Mouse (Mus musculus) embryo, embryonic 10 days (tissue): Measurements from ENCODE around the gene Il20rb.

Experiments used
- DNase-seq: peaks from one replicate; pipeline ENCODE4 v3.0.0-alpha.2; 2015; ENCODE audit warnings: low spot score

Il20rb gene

DNA sequence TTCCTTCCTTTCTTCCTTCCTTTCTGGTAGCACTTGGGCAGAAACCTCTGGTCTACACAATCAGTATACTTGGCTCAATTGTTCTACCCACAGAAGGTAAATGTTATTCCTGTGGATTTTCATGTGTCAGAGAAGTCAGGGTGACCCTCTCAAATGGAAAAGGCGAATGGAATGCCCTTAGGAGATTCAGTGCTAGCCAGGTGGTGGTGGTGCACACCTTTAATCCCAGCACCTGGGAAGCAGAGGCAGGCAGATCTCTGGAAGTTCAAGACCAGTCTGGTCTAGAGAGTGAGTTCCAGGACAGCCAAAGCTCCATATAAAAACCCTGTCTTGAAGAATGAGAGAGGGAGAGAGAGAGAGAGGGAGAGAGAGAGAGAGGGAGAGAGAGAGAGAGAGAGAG is 16.4 kb downstream of the Il20rb start:
- no peak for DNase-seq

DNA sequence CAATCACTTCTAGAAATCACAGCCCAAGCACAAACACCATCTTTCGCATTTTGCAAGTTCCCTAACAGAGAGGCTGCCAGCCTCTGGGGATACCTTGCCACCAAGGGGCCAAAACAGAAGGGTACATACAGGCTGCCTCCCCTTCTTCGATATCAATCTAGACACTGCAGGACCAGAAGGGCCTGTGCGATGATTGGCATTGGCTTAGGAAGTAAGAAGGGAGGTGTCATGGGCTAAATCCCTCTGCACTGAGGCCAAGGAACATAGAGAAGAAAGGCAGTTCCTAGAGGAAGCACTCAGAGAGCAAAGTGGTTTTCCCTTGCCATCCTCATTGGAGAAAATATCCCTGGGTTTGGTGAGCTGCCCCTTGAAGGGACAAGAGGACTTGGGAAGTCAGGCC is 16.9 kb downstream of the Il20rb start:
- DNase-seq: no peak

DNA sequence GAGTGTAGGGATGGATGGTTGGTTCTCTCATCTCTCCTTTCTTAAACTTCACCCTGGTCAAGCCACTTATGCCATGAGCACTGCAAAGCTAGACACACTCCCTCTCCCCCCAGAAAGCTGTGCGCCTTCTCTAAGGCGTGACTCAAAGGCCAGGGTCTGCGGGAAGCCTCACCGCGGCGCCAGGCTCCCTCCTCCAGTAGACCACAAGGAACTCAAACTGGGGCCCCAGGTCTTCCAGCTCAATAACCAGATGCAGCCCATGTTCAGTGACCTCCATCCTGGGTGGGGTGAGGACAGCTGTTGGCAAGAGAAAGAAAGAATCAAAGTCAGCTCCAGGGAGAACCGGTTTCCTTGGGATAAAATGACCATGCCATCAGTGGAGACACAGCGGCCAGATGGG is 18.4 kb downstream of the Il20rb start:
- DNase-seq: no peak

DNA sequence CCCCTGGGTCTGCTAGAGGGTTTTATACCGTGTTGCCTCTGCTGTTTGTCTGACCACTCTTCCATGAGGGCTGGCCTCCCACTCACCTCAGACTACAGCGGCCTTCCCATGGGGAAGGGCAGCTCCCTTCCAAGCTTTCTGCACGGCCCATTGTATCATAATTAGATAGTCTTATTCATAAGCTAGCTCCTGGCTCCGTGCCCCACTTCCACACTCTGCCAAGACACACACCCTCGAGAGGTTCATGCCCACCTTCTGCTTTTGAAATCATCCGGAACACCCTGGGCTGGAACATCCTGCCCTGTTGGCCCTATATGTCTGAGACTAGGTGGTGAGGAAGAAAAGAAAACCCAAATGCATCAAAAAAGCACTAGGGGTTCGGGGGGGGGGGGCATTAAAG is 18.9 kb downstream of the Il20rb start:
- DNase-seq: no peak

DNA sequence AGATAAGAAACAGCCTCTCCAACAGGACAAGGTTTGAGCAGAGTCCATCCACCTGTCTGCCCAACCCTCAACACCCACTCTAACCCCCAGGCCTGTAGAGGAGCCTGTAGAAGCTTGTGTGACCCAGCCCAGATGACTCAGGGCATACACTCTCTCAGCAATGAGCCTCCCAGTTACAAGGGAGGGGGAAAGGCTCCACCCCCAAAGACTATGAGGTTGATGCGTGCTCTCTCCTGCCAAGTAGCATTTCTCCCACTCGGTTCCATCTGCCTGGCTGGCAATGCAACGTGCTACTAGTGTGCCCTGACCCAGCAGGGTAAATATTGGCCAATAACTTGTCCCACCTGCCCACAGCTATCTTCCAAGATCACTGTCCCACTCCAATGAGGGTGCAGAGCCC is 19.8 kb downstream of the Il20rb start:
- no peak for DNase-seq

DNA sequence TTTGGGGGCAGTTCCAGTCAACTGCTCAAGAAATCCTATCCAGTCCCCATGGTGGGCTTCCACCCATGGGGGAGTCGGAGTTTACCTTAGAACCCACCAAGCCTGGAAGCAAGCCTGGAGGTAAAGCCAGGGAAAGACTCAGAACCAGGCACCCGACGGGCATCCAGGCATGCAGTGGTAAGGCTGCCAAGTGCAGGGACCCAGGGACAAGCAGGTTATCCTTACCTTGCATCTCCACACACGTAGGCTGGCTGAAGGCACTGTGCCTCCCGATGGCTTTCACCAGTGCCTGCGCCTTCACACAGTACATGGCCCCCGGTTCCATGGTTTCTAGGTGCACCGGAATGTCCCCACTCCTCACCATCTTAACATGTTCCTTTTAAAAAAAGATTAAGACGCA is 20.6 kb downstream of the Il20rb start:
- no peak for DNase-seq

DNA sequence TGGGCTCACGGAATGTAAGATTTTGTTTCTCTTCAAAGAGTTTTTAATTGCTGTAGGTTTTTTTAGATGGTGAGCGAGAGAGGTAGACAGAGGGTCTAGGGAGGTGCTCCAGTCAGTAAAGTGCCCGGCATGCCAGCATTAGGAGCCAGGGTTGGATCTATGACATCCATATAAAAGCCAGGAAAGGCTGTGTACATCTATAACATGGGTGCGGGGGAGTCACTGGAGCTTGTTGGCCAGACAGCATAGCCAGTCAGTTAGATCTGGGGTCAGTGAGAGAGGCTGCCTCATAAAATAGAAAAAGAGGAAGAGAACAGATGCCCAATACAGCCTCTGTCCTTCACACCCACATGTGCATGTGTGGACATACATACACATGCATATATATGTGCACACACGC is 21.2 kb downstream of the Il20rb start:
- no peak for DNase-seq

DNA sequence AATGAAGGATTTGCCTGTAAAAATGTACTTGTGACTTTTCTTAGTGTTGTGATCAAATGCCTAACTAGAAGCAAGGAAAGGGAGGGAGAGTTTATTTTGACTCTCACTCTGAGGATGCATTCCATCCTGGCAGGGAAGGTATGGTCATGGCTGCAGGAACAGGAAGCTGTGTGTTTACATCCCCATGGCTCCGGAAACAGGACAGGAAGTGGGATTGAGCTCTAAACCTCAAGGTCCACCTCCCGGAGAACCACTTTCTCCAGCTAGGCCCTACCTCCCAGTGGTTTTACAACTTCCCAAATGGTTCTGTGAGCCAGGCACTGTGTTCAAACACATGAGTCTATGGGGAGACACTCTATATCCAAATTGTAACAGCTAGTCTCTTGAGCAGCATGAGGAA is 22.8 kb downstream of the Il20rb start:
- DNase-seq: no peak

DNA sequence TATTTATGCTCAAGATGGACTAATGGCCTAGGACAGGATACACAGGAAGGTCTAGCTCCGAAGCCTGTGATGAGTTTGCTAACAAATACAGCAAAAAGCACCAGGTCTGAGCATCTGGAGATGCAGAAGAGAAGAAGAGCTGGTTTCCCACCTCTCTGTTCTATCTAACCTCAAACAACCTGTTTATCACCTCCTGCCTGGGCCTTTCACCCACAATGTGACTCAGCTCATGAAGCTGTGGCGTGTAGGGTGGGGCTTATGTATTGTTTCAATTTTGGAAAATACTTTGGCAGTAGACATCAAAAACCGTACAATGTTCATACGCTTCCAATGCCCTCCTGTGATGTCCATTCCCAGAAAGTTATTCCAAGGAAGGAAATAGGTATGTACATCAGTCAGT is 24.5 kb downstream of the Il20rb start:
- DNase-seq: no peak

DNA sequence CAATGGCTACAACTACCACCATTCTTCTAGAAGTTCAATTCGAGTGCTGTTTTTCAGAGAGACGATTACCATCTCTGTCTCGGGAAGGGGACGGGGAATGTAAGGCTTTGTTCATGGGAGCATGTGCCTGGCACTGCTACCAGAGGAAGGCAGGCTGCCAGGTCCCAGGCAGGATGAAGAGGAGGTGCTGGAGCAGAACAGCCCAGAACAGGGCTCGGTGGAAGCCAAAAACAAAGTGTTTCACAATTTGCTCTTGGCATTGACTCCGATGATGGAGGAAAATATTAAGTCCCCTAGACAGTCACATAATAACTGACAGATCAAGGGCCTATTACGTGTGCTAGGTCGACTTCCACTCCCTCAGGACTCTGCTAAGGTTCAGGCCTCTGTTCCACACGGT is 24.9 kb downstream of the Il20rb start:
- no peak for DNase-seq

DNA sequence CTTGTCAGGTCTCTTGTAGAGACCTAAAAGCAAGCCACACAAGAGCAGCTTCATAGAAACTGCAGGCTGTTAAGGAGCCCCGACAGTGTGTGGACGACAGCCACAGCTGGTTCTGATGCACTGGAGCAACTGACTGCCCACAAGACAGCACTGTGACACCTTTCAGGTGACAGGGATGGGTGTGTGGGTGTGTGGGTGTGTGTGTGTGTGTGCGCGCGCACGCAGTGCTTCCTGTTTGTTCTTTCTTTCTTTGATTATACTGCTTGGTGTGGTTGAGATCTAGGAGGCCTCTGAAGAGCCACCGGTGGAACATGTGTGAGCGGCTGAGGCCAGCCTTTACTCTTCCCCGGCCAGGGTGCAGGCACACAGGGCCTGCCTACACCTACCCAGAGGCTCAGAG is 26.4 kb downstream of the Il20rb start:
- DNase-seq: no peak

DNA sequence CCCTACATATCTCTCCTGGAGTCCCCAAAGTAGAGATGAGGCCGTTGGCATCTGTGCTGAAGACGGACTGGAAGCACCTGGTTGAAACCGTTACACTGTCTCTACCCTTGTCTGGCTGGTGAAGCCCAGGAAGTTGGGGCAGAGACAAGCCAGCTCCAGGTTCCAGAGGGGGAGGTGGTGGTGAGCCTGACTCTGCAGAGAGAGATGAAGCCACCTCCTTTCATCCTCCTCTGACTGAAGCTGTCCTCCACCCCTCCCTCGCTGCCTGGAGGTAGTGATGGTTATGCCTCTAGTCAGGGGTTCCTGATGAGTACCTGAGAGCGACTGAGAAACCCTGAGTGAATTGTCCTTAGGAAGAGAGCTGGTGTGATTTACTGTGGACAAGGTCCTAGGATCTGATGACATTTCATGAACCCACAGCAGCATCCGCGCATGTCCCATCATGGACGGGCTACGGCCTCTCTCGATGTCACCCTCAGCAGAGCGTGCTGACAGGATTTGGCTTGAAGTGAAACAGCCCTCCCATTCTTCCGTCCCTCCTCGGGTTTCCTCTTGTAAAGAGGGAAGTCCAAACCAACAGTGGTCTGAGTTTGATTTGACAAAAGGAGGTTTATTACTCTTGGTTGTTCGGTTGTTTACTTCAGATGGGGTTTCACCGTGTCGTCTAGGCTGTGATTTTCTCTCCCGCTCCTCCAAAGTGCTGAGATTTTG is 28.5 kb downstream of the Il20rb start:
- DNase-seq: no peak

DNA sequence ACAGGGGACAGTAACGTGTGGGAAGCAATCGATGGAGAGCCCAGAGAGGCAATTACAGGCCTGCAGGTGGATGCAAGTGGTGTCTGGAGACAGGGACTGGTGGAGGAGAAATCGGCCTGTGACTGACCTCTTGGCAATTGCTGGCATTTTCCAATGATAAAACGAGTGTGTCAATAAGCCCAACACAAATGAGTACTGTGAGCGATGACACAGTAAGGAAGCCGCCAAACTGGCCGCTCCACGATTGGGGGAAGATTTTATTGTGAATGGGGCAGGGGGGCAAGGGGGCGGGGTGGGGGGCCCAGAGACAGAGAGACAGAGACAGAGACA is 32.0 kb downstream of the Il20rb start:
- DNase-seq: no peak

DNA sequence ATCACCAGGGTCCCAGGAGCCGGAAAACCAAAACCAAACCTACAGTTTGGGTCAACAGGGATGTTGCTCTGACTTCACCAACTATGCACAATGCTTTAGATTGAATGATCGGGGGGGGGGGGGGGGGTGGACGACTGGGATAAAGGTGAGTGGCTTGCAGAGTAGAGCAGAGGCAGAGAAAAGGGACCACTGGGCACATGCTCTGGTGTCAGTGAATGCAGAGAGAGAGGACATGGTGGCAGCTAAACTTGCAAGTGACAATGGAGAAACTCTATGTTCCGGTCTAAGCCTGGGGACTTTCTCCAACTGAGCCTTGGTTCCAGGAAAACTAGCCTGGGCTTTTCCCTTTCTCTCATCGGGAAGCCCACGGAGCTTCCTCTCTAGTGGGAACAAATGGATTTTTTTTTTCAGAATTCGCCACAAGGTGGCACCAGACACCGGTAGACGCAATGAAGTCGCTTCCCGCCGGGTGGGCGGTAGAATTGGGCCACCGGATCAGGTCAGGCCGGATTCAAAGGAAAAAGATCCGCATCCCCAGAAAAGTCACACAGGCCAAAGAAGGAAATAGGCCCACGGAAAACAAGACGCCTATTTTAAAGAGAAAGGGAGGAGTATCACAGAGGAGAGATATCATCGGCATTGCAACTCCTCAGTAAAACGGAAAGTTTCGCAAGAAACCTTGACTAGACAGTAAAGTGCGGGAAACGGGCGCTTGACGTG is 32.5 kb downstream of the Il20rb start:
- DNase-seq: peak; percentile 86

DNA sequence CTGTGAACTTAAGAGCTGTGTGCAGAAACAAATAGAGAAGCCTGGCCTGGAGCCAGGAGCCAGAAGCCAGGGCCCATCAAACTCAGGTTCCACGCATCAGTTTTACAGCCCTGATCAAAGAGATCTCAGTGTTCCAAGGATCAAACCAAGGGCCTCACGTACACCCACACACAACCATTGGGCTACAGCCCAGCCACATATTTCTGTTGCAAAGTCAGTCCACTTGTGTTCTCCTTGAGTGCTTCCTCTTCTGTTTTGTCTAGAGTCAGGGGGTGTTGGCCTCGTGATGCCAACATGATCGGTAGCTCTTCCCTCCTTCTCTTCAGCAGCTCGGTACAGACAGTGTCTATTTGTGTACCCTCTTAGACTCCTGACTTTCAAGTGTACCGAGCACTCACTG is 34.2 kb downstream of the Il20rb start:
- DNase-seq: no peak

DNA sequence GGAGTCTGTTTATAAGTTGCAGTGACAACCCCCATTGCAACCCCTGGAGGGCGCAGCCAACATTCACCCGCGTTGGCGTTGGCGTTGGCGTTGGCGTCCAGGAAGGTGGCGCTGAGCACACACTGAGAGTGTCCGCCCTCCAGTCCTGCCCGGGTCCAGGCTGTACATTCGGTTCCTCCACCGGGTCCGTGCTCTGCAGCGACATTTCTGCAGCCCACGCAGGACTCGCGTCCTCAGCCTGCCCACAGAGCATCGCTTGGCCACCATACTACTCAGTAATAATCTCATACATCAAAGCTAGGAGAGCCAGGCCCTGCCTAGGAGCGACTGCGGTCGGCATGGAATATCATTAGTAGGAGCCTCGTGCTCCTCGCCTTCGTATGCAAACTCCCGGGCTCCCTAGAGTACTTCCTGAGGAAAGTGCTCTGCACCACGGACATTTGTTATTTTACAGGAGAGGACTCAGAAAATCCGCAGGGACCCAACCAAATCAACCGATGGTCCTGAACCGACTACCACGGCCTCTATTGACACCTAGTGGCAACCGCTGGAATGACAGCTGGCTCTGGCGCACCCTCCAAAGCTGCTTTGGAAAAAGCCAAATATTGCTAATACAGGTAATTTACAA is 40.4 kb downstream of the Il20rb start:
- peak; percentile 90 for DNase-seq

DNA sequence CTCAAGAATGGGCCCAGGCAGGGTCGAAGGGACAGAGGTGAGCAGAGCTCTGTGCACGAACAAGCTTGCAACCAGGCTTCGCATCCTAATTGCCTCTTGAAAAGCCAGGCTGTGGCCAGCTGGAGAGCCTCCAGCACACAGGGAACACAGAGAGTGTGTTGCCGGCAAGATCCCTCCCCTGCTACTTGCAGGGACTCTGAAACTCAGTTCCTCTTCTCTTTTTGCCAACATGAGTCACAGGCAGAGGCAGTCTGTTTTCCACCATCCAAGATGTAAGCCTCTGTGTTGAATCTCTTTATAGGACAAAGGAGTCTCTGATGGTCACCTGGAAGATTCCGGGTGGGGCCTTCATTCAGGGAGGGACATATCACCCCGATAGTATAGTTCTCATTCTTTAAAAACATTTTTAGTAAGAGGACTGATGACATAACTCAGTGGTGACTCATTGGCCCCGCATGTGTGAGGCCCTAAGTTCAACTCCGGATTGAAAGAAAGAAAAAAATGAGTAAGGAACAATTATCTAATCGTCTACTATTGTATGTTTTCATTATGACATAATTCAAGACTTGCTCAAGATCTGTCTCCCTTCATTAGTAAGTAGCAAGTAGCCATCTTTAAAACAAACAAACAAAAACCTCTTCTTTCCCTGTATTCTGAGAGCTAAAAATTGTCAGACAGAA is 46.3 kb downstream of the Il20rb start:
- no peak for DNase-seq

DNA sequence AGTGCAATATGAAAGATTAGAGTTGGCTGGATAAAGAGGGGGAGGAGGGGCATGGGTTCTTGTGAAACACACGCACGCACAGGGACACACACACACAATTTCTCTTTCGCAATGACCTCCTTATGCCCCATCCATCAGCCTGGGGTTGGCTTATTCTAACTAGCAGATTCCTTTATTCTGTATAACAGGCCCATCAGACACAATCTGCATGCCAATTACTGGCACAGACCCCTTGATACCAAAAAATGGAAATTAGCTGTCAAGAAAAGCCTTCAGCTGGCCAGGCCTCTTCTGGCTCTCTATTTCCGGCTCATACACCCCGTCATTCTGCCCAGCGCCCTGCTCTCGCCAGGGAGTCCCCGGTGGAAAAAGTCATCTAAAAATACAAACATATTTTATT is 47.1 kb downstream of the Il20rb start:
- DNase-seq: no peak

DNA sequence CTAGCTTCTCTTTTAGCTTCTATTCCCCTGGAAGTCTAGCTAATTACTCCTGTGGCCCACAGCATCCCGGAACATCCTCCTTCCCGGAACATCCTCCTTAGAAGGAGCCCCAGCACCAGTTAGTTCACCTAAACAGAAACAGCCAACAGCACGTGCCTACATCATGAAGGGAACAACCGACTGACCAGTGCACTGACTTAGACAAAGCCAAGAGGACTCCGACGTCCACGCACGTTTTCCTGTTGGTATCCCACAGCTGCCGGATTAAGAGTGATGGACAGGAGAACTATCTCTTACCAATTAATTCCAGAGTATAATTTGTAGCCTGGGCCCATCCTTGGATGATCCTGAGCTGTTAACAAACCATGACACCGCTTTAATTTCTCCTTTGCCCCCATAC is 47.6 kb downstream of the Il20rb start:
- DNase-seq: no peak

DNA sequence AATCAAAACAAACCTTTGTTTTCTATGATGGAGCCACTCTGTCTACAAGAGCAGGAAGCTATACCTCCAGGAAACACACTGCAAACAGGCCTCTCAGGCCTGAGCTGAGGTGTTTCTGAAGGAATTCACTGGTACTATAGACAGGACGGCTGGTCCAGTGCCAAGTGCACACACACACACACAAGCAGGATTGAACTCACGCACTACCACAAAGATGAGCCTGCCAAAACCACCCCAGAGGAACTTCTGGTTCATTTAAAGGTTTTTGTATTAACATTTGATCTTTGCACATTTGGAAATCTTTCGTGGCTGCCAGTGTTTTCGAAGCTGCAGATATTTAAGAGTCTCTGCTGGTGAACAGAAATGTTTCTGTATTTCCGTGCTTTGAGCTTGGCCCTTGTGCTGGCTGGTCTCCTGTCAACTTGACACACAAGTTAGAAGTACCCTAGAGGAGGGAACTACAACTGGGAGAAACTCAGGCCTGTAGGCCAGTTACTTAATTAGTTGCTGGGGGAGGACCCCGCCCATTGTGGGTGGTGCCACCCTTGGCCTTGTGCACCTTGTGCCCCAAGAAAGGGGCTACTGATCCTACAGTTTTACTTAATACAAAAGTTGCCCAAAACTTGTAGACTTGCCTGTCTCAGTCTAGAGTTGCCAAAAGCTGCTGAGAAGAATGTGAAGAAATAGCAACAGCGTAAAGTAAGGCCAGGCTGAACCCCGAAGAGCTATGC is 49.6 kb downstream of the Il20rb start:
- no peak for DNase-seq

DNA sequence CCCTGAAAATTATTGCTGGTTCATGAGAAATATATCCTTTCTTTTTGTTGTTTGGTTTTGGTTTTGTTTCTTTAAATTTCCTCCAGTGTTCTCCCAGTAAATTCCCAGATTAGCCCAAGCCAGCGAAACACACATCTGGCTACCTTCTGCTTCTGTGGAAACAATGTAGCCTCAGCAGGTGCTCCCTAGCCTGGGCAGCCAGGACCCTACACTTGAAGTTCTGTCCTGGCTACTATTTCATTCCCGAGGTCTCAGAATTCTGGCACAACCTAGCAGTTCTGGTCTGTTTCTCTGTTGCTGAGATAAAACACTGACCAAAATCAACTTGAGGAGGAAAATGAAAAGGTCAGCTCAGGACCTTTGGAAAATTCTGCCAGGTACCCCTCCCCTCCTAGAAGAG is 55.2 kb downstream of the Il20rb start:
- no peak for DNase-seq

DNA sequence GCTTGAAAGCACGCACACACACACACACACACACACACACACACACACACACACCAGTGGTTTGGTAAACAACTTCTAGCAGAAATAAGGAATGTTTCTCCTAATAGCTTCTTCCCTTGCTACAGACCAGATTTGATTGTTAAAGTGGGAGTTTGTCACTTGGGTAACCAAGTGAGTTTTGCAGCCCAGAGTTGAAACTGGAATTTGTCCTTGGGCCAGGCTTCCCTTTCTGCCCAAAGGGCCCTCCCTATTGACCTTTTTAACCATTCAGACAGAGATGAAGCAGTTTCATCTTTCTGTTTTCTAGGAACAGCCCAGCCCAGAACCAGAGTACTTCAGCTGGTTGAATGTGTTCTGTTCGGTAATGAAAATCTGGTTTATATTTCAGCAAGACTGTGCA is 55.7 kb downstream of the Il20rb start:
- no peak for DNase-seq
